ENCODE assay signal across 17 mouse cellular contexts in the genomic region with DNA sequence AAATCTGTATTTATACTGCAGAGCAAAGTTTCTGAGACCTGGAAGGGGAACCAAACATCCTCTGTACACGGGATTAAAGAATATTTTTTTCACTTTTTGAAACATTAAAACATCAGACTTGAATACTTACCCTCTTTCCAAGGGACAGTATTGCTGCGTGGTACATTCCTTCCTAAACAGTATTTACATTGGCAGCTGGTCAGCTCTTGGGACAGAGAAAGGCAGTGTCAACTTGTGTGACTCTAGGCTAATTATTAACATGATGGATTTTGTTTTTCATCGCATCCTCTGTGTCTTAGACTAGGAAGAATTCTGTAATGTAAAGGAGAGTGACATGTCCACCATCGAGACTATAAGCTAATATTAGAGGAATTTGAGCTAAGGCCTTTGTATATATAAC. TPM values are rescaled to one million over a fixed set of nuclear protein-coding genes. Genes with fewer than 3 reads are reported as not detected.
DNase-seq lines count a peak whose midpoint lies in the region; ATAC-seq lines count a peak whose summit lies in the region.
"Had no signal": no experiment of that assay in that cellular context is flagged by ENCODE, and none has a peak within 500 bp of the region (broad histone marks: within the 10 kb centered on the region; RNA-seq: fewer than 3 reads in every experiment).

No protein-coding gene starts in this region.

- H3K9ac ChIP-seq in intestine, embryonic 16.5 days (ENCODE audit: low read depth, low read length) = no peak overlapping the region
- no peak overlapping the region for H3K9ac ChIP-seq in intestine, embryonic 15.5 days
- no peak overlapping the region for H3K9ac ChIP-seq in lung, embryonic 16.5 days (ENCODE audit: low read length)
- no peak overlapping the region for H3K9ac ChIP-seq in liver, embryonic 15.5 days
- H3K9ac ChIP-seq: forebrain, embryonic 12.5 days; hindbrain, embryonic 12.5 days had no signal

- 35% methylated on average over 4 of the region's 4 CpGs for WGBS in intestine, embryonic 16.5 days
- 28% methylated on average over 4 of the region's 4 CpGs for whole genome bisulfite sequencing in intestine, embryonic 15.5 days
- WGBS in lung, embryonic 16.5 days = 9% methylated on average over 4 of the region's 4 CpGs
- WGBS in liver, embryonic 15.5 days (ENCODE audit: insufficient replicate concordance) = 39% methylated on average over 4 of the region's 4 CpGs

- H3K27me3 ChIP-seq in intestine, embryonic 16.5 days (replicated peaks; ENCODE audit: control insufficient read depth, insufficient read depth, low read length) = no peaks in the 10 kb centered on the region
- H3K27me3 ChIP-seq in intestine, embryonic 15.5 days (replicated peaks) = no peaks in the 10 kb centered on the region
- H3K27me3 ChIP-seq in lung, embryonic 16.5 days (ENCODE audit: control insufficient read depth, insufficient read depth, low read depth, low read length) = no peaks in the 10 kb centered on the region
- no peaks in the 10 kb centered on the region for H3K27me3 ChIP-seq in liver, embryonic 15.5 days
- H3K27me3 ChIP-seq: forebrain, embryonic 12.5 days; hindbrain, embryonic 12.5 days had no signal

- H3K9me3 ChIP-seq in intestine, embryonic 16.5 days (ENCODE audit: control insufficient read depth, low read length) = no peaks in the 10 kb centered on the region
- H3K9me3 ChIP-seq in intestine, embryonic 15.5 days = no peaks in the 10 kb centered on the region
- no peaks in the 10 kb centered on the region for H3K9me3 ChIP-seq in lung, embryonic 16.5 days (ENCODE audit: control insufficient read depth, low read length)
- H3K9me3 ChIP-seq in liver, embryonic 15.5 days (replicated peaks) = no peaks in the 10 kb centered on the region
- H3K9me3 ChIP-seq: forebrain, embryonic 12.5 days; hindbrain, embryonic 12.5 days had no signal

- no peak overlapping the region for H3K4me3 ChIP-seq in intestine, embryonic 16.5 days (ENCODE audit: low read length)
- H3K4me3 ChIP-seq in intestine, embryonic 15.5 days (replicated peaks) = no peak overlapping the region
- no peak overlapping the region for H3K4me3 ChIP-seq in lung, embryonic 16.5 days (ENCODE audit: low read length)
- H3K4me3 ChIP-seq in liver, embryonic 15.5 days (replicated peaks) = no peak overlapping the region
- H3K4me3 ChIP-seq: forebrain, embryonic 12.5 days; hindbrain, embryonic 12.5 days had no signal

- no peak overlapping the region for H3K4me2 ChIP-seq in intestine, embryonic 16.5 days (ENCODE audit: low read depth, low read length)
- H3K4me2 ChIP-seq in intestine, embryonic 15.5 days (replicated peaks) = no peak overlapping the region
- H3K4me2 ChIP-seq in lung, embryonic 16.5 days (ENCODE audit: low read depth, low read length) = no peak overlapping the region
- H3K4me2 ChIP-seq in liver, embryonic 15.5 days = peak overlapping the region; percentile 27; the same call in 1 of the 2 replicates
- H3K4me2 ChIP-seq: forebrain, embryonic 12.5 days; hindbrain, embryonic 12.5 days had no signal

- DNase-seq in lung, postnatal 25 days (ENCODE audit: low spot score) = no peak
- no peak for DNase-seq in thymus, postnatal 4 days
- no peak for DNase-seq in cerebellum, adult 9-10 months
- DNase-seq in ovary, postnatal 10 days (ENCODE audit: low spot score) = no peak
- DNase-seq: adrenal gland, adult 8-10 months; cerebellum, adult 11 months; cerebellum, postnatal 25 days; gastrocnemius, postnatal 10 days; heart, adult 18-20 months; spleen, adult 18-20 months; thymus, postnatal 14 days had no signal

- no peaks in the 10 kb centered on the region for H3K36me3 ChIP-seq in intestine, embryonic 16.5 days (ENCODE audit: control insufficient read depth, insufficient read depth, low read length)
- no peaks in the 10 kb centered on the region for H3K36me3 ChIP-seq in intestine, embryonic 15.5 days
- H3K36me3 ChIP-seq in lung, embryonic 16.5 days (ENCODE audit: control insufficient read depth, insufficient read depth, low read length) = no peaks in the 10 kb centered on the region
- H3K36me3 ChIP-seq in liver, embryonic 15.5 days (replicated peaks) = no peaks in the 10 kb centered on the region
- H3K36me3 ChIP-seq: forebrain, embryonic 12.5 days; hindbrain, embryonic 12.5 days had no signal

- peaks cover 33% of the 10 kb centered on the region for H3K4me1 ChIP-seq in intestine, embryonic 16.5 days (ENCODE audit: control insufficient read depth, insufficient read depth, low read length)
- H3K4me1 ChIP-seq in intestine, embryonic 15.5 days (replicated peaks) = peaks cover 16% of the 10 kb centered on the region; the same call in 1 of the 2 replicates
- peaks cover 39% of the 10 kb centered on the region for H3K4me1 ChIP-seq in lung, embryonic 16.5 days (replicated peaks; ENCODE audit: control insufficient read depth, insufficient read depth, low read length)
- peaks cover 4% of the 10 kb centered on the region; the same call in 1 of the 2 replicates for H3K4me1 ChIP-seq in liver, embryonic 15.5 days (replicated peaks)
- H3K4me1 ChIP-seq: forebrain, embryonic 12.5 days had no signal

- peak overlapping the region; percentile 10; the same call in 1 of the 2 replicates for H3K27ac ChIP-seq in intestine, embryonic 16.5 days (ENCODE audit: low read length)
- no peak overlapping the region for H3K27ac ChIP-seq in intestine, embryonic 15.5 days
- peak overlapping the region; percentile 92 for H3K27ac ChIP-seq in lung, embryonic 16.5 days (ENCODE audit: low read length)
- 0 out of 2 replicates have a peak overlapping the region, but pooled peaks have one; percentile 31 for H3K27ac ChIP-seq in liver, embryonic 15.5 days (replicated peaks)
- H3K27ac ChIP-seq: forebrain, embryonic 12.5 days; hindbrain, embryonic 12.5 days had no signal

- ATAC-seq in intestine, embryonic 16.5 days = no peak
- ATAC-seq in intestine, embryonic 15.5 days = no peak
- ATAC-seq in lung, embryonic 16.5 days (ENCODE audit: low read depth) = peak; percentile 48
- ATAC-seq in liver, embryonic 15.5 days (ENCODE audit: insufficient read depth) = peak; percentile 58

RNA-seq across cellular contexts. Expression of a gene that starts 56.8 kb away (rescaled TPM):
- 15.2 and 16.9 TPM in 2 replicates for polyA plus RNA-seq in intestine, embryonic 16.5 days (2015; fragmentation: Nextera tagmentation; extraction: Ambion mirVana)
- 23.5 and 24.1 TPM in 2 replicates for polyA plus RNA-seq in intestine, embryonic 15.5 days (2015; fragmentation: Nextera tagmentation; extraction: Ambion mirVana)
- 42.5 and 44.0 TPM in 2 replicates for polyA plus RNA-seq in lung, embryonic 16.5 days (2015; fragmentation: Nextera tagmentation; extraction: Ambion mirVana)
- 4.1 TPM in 2 replicates for polyA plus RNA-seq in liver, embryonic 15.5 days (2015; fragmentation: Nextera tagmentation; extraction: Ambion mirVana)

Comparison
In these comparisons a context has a peak if more than half of its experiments do, and no peak if none do; other contexts are left out.
1. ATAC-seq: peak in lung, embryonic 16.5 days (single experiment) and liver, embryonic 15.5 days (single experiment); none in intestine, embryonic 16.5 days (single experiment) and intestine, embryonic 15.5 days (single experiment).